Mouse (Mus musculus) urinary bladder, postnatal 36 days (tissue): Measurements from ENCODE around the gene Ext2.

Experiments
- DNase-seq, 2 experiments: peaks; one replicate each; pipeline ENCODE4 v3.0.0; 2022; ENCODE audit warnings: low spot score in 2 of 2, mixed read lengths in 1 of 2

The Ext2 gene

DNA sequence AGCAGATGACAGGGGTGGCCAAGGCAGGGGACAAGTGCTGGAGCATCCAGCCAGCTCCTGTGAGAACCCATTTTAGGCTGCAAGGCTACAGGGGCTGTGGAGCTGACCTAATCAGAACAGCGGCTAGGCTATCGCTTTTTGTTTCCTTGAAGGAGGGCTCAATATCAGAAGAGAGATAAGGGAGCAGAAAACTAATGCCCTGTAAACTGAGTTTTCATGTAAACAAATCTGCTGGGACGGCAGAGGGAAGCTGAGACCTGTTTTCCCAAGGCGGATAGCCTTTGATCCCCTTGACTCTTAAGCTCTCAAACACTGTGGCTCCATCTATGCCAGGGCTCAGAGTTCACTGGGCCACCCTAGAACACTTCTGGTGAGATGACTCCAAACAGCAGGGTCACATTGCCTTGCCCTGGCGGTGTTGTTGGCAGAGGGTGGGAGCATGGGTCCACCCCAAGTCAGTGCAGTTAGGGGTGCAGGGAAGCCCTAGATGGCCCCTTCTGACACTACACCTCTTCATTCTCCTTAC is 83.3 kb downstream of the Ext2 start:
- no peak for DNase-seq

GRCm38 (mm10) chr2:93737146-93737545 is 85.2 kb downstream of the Ext2 start:
- DNase-seq: no peak

DNA sequence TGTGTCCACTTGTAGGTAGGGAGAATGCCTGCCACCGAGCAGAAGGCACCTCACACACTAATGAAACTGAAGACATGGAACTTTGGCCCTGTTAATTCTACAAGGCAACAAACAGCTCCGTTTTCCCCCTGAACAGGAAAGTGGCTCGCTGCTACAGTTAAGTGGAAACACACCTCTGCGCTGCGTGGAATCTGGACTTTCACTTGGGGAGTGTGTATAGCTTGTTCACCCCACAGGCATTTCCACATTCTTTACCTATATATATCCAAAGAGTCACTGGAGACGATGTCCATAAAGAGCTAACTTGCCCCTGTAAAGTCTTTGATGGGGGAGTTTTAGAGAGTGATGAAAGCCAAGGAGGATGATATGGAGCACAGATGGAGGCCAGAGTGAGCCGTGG is 89.7 kb downstream of the Ext2 start:
- no peak for DNase-seq

DNA sequence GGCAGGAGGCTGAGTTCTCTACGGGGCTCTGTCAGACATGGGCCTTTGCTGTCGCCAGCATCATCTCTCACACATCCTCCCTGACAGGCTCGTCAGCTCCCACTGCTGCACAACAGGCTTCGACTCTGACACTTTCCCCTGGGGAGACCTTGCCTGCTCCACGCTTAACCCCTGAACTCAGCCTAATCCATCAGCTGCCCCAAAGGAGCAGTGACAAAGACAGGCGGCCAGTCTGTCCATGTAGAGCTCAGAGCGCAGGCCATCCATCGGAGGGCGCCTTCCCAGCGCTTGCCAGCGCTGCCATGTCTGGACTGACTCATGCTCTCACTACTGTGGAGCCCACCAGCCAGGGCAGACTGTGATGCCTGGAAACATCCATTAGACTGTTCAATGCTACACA is 92.8 kb downstream of the Ext2 start:
- no peak for DNase-seq

DNA sequence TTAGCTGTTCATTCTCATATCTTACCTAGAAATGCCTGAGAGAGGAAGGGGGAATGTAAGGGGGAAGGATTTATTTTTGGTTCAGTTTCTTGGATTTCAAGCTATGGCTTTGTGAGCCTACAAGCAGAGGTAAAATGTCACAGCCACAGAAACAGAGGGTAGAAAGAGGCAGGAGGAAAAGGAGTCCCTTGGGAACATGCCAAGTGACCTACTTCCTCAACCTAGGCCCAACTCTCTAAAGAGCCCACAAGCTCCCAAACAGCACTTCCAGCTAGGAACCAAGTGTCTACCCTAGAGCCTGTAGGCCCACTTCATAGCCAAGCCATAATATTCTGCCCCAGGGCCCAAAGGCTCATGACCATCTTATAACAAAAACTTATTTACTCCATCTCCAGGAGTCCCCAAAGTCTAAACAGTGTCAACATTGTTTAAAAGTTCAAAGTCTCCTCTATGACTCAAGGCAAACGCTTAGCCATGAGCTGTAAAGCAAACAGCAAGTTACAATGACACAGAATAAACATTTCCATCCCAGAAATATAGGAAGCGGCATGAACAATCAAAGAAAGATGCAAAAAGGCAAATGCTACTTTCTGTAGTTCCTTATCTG is 99.1 kb downstream of the Ext2 start:
- DNase-seq: no peak

DNA sequence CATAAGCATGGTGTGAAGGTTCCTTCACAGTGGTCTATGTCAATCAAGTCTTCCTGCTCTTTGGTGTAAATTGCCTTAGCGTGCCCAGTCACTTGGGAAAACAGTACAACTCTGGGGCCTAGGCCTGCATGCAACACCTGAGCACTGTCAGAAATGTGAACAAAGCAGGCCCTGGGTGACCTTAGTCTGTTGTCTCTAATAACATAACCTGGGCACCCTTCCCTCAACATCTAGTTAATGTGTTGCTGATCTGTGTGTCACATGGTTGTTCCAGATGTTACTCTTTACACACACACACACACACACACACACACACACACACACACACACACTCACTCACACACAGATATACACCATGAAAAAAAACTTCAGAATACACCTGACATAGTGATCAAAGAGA is 101.4 kb downstream of the Ext2 start:
- no peak for DNase-seq

- DNase-seq: no peak
Measured at GRCm38 (mm10) chr2:93719792-93720675, 102.3 kb downstream of the Ext2 start.

GRCm38 (mm10) chr2:93713267-93713666 is 109.1 kb downstream of the Ext2 start:
- DNase-seq: no peak

GRCm38 (mm10) chr2:93711460-93711859 is 110.9 kb downstream of the Ext2 start:
- DNase-seq: no peak

DNA sequence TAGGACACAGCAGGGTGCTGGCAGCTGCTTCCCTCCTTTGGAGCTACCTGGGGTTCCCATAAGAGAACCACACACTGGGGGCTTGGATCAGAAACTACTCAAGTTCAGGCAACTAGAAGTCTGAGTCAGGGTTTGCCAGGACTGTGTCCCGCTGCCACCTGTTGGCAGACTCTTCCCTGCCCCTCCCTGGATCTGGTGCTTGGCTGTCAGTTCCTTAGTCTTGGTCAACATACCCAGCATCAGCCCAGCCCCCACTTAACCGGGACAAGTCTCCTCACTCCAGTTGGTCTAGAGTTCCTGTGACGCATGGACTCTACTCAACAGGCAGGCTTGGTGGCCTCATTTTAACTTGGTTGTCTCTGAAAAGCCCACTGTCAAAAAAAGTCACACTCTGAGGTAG is 112.7 kb downstream of the Ext2 start:
- no peak for DNase-seq

DNA sequence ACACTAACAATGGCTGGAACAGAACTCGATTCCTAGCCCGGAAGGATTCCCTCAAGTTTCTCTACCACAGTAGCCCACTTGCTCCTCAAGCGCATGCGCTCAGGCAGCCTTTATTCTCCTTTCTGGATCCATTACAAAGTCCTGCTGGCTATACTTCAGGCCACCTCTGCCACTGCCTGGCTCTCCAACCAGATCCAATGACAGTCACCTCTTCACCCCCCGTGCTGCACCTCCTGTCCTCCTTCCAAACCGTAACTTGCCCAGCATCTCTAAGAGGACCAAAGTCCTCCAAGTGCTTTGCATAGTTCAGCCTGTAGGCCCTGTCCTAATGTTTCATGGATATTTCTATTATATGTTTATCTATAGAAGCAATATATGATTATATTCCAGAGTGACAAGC is 113.1 kb downstream of the Ext2 start:
- DNase-seq: no peak

- no peak for DNase-seq
Measured at GRCm38 (mm10) chr2:93706825-93707224, 115.5 kb downstream of the Ext2 start.

GRCm38 (mm10) chr2:93706407-93706806 is 116.0 kb downstream of the Ext2 start:
- no peak for DNase-seq

DNA sequence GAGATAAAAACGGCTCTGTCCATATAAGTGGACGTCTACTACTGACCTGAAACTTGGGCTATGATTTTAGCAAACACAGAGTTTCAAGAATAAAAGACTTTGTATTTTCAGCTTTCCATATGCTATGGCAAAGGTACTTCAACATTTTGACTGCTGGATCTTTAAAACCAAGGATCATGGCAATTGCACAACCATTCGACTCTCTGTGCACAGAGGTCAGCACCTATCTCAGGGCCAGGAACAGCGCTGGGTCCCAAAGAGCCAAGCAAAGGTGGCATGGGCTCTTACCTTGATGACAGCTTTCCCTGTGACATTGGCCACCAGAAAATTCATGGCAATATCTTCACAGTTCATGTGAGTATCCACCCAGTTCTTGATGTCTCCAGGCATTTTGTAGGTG is 118.2 kb downstream of the Ext2 start:
- no peak for DNase-seq

DNA sequence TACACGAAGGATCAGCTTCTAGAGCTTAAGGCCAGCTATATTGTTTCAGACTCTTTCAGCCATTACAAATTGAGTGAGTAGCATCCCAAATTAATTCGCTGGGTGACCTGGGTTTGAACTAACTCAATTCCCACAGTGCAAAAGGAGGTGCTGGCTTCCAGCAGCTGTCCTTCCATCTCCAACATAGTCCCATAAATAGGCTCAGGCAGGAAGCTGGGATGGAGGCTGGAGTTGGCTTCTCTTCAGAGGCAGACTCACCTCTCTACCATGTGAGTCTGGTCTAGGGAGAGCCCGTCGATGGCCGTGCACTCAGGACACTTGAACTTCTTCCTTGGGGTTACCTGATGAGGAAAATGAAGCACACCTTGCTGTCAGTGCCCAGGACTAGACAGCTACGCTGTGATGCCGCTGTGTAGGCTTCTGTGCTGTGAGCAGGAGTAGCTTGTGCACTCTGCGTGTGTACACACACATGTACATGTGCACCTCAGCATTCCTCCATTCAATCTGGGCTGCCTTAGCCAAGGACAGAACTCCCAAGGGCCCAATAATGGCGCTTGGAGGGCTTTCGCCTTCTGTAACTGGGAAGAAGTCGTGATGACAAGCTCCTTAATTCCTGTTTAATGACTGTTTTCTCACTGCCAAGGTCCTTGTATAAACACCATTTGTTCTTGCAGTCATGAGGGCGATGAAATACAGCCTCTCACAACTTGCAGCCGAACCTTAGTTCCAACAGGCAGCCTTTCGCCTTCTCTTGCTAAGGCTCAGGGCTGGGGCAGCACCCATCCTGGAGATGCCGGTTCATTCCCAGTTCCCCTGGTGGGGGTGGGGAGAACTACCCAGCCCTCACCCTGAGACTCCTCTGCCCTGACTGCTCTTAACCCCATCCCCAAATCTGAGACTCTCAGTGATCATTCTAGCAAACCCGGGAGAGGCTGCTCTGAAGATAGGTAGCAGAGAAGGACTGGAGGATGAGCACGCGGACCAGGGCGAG is 119.1 kb downstream of the Ext2 start:
- no peak for DNase-seq

DNA sequence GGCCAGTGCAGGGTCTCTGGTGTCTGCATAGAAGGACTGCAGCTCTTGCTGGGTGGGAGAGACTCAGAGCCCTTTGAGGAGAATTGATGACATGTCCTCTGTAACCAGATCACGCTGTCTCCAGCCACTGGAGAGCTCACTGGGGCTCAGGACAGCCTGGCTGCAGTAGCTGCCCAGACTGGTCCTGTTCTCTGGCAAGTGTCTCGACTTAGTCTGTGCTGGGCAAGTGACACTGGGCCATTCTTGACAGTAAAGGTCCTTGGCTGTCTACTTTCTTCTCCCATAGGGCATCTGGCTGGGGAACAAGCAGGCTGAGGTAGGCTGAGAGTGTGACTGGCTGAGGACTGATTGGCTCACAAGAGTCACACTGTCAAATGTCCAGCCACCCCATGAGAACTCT is 123.0 kb downstream of the Ext2 start:
- no peak for DNase-seq

- DNase-seq: no peak
Measured at GRCm38 (mm10) chr2:93696181-93696641, 126.2 kb downstream of the Ext2 start.

GRCm38 (mm10) chr2:93693101-93693500 is 129.3 kb downstream of the Ext2 start:
- DNase-seq: no peak

DNA sequence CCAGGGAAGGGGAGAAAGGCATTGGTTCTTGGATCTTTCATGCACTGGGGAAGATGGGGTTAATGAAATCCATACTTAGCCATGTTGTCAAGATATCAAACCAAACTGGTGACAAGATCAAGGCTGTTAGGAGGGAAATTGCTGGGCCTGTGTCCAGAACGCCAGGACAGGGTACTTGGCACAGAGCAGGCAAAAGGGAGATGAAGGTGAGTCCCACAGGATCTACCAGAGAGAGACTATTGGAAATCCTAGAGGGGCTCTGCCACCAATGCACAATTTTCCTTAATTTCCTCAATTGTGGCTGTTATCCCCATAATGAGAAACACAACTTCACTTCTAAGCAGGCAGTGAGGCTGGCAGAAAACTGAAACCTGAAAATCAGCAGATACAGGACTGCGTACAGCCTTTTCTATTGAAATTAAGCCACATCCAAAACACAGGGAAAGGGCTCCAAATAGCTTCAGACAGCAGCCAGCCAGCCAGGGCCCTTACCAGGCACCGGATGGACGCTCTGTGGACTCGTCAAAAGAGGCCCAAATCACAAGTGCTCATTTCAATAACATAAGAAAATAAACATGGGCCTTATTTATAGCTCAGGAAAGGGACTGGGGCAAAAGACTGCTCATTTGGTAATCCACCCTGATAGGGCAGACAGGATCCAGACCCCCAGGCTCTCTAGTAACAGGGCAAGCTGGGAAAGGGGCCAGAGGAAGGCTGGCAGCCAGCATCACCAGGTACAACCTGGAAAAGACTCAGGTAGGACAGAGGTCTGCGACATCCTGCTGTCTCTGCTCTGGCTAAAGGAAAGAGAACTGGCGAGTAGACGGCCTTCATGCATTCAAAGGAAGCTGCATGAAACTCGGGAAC is 132.1 kb downstream of the Ext2 start:
- DNase-seq: no peak

DNA sequence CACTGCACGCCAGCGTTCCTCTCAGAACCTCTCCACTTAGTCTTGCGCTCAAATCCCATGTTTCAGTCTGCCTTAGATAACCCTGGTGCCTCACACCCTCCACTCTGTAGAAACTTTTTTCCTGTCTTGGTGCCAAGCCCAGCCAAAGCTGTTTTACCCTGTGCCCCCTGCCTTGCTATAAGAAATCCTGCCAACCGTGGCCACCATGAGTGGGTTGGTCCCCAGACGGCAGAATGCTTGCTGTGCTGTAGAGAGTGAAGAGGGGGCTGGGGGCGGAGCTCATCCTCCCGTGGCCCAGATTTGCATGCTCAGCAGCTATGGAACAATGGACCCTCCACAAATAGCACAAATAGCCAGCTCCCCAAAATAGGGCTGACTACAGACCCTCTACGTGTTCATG is 138.7 kb downstream of the Ext2 start:
- no peak for DNase-seq
